Mouse (Mus musculus): ENCODE results near the gene Lsr.

DNA sequence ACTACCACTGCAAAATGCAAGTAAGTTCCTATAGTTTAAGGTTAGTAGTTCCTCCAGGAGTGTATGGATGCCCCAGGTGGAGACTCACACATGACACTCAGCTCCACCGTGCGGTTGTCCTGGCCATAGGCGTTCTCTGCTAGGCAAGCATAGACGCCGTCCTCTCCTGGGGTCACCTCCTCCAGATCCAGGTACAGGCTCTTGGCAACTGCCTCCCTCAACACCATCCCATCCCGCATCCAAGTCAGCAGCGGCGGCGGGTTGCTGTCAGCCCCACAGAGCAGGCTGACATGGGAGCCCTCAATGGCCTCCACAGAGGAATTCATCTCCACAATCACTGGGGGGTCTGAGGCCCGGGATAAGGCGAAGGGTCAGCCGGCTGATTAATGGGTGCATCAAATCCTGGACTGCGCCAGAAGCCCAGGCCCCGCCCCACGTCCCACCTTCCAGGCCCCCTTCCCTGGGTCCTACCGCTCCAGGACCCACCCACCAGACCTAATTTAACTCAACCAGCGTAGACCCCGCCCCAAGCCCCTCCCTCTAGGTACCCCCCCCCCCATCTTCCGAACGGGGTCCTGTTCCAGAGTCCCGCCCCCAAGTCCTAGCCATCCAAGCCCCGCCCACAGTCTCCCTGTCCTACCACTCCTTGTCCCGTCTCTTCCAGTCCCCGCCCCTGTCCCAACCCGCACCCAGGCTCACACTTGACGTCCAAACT lies 64.8 kb downstream of the Lsr start:
- TF ChIP-seq CTCF (IDR thresholded peaks at IDR 0.05): no peak
- no peak for TF ChIP-seq EP300 (IDR thresholded peaks at IDR 0.05)

Data from lung, postnatal 0 days (tissue).